Mouse (Mus musculus): Measurements from ENCODE around the gene M1ap.

GRCm38 (mm10) chr6:82917076-82917777 is 29.5 kb upstream of the M1ap start:
- TF ChIP-seq POLR2A (IDR thresholded peaks at IDR 0.05; ENCODE audit: low read depth, low read length) (no peak), CTCF (IDR thresholded peaks at IDR 0.05; ENCODE audit: borderline replicate concordance, insufficient read depth, low read length) (no peak)

All from embryonic fibroblast, embryonic 13.5 days (primary cell).